Mouse (Mus musculus) embryonic fibroblast, embryonic 13.5 days (primary cell): Measurements from ENCODE around the gene Pik3r5. TPM values are rescaled to one million over a fixed set of nuclear protein-coding genes. Genes with fewer than 3 reads are reported as not detected.
A peak's percentile ranks its signal among the peaks of the same experiment; 100 is the strongest.

ENCODE experiments used
- H3K27ac ChIP-seq: 2 replicates; pipeline ENCODE4 v1.5.1; 2012; ENCODE audit warnings: low read length, control low read depth, inconsistent platforms; ENCODE audit not compliant: insufficient read depth
- H3K4me1 ChIP-seq: 2 replicates; pipeline ENCODE4 v1.6.1; 2011; ENCODE audit warnings: low read length; ENCODE audit not compliant: control insufficient read depth, insufficient read depth
- H3K4me3 ChIP-seq: 2 replicates; pipeline ENCODE4 v1.5.1; 2011; ENCODE audit warnings: mild to moderate bottlenecking, control low read depth, low read length; ENCODE audit not compliant: insufficient read depth
- CTCF ChIP-seq: IDR thresholded peaks from 2 replicates; pipeline ENCODE4 v1.5.1; 2011; ENCODE audit warnings: mild to moderate bottlenecking, control low read depth, low read length, moderate library complexity, borderline replicate concordance; ENCODE audit not compliant: insufficient read depth
- POLR2A ChIP-seq: IDR thresholded peaks from 2 replicates; pipeline ENCODE4 v1.6.1; 2011; ENCODE audit warnings: low read depth, mild to moderate bottlenecking, control low read depth, low read length, moderate library complexity
- polyA plus RNA-seq: library from polyadenylated mRNA; stranded (reverse); fragments of >200 nt; gene quantifications from 2 replicates; pipeline ENCODE4 v1.2.4, GENCODE M21; 2011; ENCODE audit warnings: low read depth; ENCODE audit not compliant: missing spikeins, insufficient read length

Gene Pik3r5
- 0.86 and 1.3 TPM in 2 replicates for polyA plus RNA-seq

- H3K4me1 ChIP-seq, result no peaks in the 10 kb centered on the region
- no peak within 1 kb of the TSS for H3K27ac ChIP-seq
- H3K4me3 ChIP-seq, result peak within 1 kb of the TSS; percentile 56
- 0 out of 2 replicates have a peak, but pooled peaks have one; percentile 36 for TF ChIP-seq POLR2A
- peak; percentile 33; the same call in 1 of the 2 replicates for TF ChIP-seq CTCF
These were observed at the start of gene Pik3r5 for GRCm38 (mm10) chr11:68431699-68432360. Gene Pik3r5, plus strand, starts transcription at chr11:68432121.

- TF ChIP-seq POLR2A (no peak), CTCF (no peak)
- Histone ChIP-seq H3K27ac (no peak overlapping the region), H3K4me1 (no peaks in the 10 kb centered on the region), H3K4me3 (no peak overlapping the region)
These were observed 48.4 kb upstream of the Pik3r5 start for GRCm38 (mm10) chr11:68383519-68383918.

GRCm38 (mm10) chr11:68384131-68384530 is 47.8 kb upstream of the Pik3r5 start:
- H3K27ac ChIP-seq, result no peak overlapping the region
- TF ChIP-seq POLR2A (no peak), CTCF (no peak)
- 0 out of 2 replicates have a peak overlapping the region, but pooled peaks have one; percentile 53 for H3K4me3 ChIP-seq
- no peaks in the 10 kb centered on the region for H3K4me1 ChIP-seq

GRCm38 (mm10) chr11:68384592-68385020 is 47.3 kb upstream of the Pik3r5 start:
- Histone ChIP-seq H3K27ac (no peak overlapping the region), H3K4me3 (peak overlapping the region; percentile 53; the same call in 1 of the 2 replicates), H3K4me1 (no peaks in the 10 kb centered on the region)
- TF ChIP-seq POLR2A (no peak), CTCF (no peak)

- Histone ChIP-seq H3K4me3 (peak overlapping the region; percentile 53), H3K27ac (no peak overlapping the region)
- no peak for TF ChIP-seq POLR2A
- no peak for TF ChIP-seq CTCF
These were observed 46.7 kb upstream of the Pik3r5 start for GRCm38 (mm10) chr11:68385021-68385821.

GRCm38 (mm10) chr11:68385921-68386588 is 45.9 kb upstream of the Pik3r5 start:
- no peak for TF ChIP-seq CTCF
- TF ChIP-seq POLR2A, result no peak
- Histone ChIP-seq H3K4me3 (peak overlapping the region; percentile 53), H3K4me1 (no peaks in the 10 kb centered on the region), H3K27ac (no peak overlapping the region)

More at GRCm38 (mm10) chr11:68385021-68385821, 46.7 kb upstream of the Pik3r5 start:
- no peaks in the 10 kb centered on the region for H3K4me1 ChIP-seq

GRCm38 (mm10) chr11:68386589-68387440 is 45.1 kb upstream of the Pik3r5 start:
- TF ChIP-seq POLR2A, result 0 out of 2 replicates have a peak, but pooled peaks have one; percentile 14
- TF ChIP-seq CTCF, result no peak
- Histone ChIP-seq H3K4me3 (peak overlapping the region; percentile 53), H3K4me1 (no peaks in the 10 kb centered on the region), H3K27ac (no peak overlapping the region)

- TF ChIP-seq POLR2A (no peak), CTCF (no peak)
- H3K4me3 ChIP-seq, result peak overlapping the region; percentile 53
- H3K4me1 ChIP-seq, result no peaks in the 10 kb centered on the region
- H3K27ac ChIP-seq, result no peak overlapping the region
These were observed 44.5 kb upstream of the Pik3r5 start for GRCm38 (mm10) chr11:68387441-68387760.

GRCm38 (mm10) chr11:68387971-68388654 is 43.8 kb upstream of the Pik3r5 start:
- Histone ChIP-seq H3K4me1 (no peaks in the 10 kb centered on the region), H3K27ac (no peak overlapping the region), H3K4me3 (no peak overlapping the region)
- TF ChIP-seq CTCF, result no peak
